Mouse (Mus musculus) thymus, postnatal 36 days (tissue): Measurements from ENCODE around the gene Gpr132.
A peak's percentile ranks its signal among the peaks of the same experiment; 100 is the strongest.

Source experiments
- DNase-seq, 2 experiments: peaks; one replicate each; pipeline ENCODE4 v3.0.0; 2022; ENCODE audit warnings: mixed read lengths in 2 of 2

The Gpr132 gene

DNA sequence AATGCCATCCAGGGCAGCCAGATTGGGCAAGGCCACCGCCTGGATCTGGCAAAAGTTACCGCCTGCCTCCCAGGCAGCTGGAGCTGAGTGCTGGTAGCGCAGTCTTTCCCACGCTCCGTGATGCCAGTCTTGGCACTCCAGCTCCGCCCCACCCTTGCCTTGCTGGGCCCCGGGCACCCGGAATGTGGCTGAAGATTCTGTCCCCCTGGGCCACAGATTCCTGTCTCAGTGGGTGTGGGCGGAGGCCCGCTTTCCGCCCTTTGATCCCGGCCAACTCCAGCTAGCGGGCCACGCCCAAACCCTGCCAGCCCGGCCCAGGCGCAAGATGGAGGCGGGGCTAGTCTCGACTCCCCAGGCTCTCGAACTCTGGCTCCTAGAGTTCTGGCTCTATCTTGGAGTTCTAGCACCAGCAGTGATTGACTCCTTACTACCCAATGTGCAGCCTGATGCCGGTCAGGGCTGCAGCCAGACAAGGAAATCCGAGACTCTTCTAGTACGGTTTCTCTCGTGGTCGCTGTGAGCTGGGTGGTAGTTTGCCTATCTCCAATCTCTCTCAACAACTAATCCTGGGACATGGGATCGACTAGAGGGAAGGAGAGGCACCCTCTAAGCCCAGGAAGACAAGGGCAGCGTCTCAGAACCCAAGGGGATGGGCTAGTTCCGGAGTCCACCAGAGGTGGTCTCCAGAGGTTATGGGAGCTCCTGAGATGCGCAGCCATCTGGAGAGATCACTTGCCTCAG, 8.5 kb upstream of the Gpr132 start:
- DNase-seq = peak; percentile 54 to 71

DNA sequence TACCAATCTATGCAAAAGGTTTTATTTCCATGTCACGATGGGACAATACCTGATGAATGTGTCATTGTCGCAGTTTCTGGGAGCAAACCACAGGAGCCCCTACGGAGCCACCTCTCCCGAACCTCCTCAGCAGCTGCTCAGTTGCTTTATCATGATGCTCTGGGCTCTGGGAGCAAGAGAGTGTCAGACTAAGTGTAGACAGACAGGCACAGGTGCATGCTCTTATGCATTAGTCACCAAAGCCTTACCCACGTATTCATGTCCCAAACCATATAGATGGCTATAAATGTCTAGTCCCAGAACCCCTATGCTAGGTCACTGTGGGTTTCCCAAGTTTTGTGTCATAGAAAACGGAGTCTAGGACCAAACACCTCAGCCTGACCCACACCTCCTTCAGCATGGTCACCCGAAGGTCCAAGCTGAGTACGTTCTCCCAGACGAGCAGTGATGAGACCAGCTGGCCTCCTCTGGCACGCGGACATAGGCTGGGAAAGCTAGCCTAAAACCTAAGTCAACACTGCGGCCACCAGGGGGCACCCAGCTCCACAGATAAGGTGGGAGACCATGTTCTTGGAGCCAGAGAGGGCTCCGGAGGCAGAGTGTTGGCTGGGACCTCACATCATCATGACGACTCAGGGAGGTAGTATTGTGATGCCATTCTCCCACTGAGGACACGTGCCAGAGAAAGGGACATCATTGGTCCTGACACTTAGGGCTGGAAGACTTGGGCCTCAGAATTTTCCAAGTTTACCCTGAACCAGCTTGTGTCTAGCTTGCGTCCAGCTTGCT, 7.4 kb upstream of the Gpr132 start:
- peak; percentile 86 to 90 for DNase-seq

DNA sequence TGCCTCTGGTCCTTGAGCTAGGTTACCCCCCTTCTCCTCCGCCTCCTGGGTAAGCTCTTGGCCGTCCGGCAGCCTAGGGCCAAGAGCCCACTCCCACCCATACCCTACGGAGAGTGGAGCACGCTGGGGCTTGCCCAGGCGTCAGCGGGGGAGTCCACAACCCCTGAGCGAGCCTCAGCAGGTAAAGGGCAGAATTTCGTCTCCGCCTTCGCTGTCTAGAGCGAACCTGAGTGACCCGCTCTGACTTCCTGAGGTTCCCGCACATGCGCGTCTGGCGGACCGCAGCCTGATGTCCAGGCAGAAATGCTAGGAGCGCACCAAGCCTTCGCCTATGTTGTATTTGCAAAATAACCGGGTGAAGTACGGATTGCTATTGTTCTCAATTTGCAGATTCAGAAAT, 6.2 kb upstream of the Gpr132 start:
- DNase-seq = no peak

DNA sequence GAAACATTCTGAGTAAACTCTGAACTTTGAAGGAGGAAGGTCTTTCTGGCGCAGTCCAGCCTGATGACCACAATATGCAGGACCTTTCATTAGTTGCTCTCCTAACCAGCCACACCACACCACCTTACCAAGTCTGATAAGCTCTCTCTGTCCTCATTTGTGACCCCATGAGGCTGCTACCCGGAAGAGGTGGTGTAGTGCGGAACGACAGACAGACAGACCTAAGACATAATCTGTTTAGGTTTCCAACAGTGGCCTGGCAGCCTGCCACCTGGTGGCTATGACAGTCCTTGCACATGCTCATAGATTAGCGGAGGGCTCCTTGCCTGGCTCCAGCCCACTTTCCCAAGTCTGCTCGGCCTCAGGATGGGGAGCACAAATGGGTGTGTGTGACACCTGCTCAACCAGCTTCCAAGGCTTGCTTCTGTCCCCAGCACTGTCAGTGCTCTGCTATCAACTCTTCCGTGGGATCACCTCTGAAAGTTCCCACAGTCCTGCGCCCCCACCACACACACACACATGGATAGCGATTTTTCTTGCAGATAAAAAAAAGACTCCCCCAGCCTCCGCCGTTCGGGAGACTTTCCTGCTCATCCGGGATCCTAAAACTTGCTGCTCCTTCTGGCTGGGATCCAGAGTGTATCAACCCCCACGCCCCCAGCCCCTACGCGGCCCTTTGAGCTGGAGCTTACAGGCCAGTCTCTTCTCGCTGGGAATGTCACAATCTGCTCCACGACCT, 5.6 kb upstream of the Gpr132 start:
- peak; percentile 79 to 81 for DNase-seq

DNA sequence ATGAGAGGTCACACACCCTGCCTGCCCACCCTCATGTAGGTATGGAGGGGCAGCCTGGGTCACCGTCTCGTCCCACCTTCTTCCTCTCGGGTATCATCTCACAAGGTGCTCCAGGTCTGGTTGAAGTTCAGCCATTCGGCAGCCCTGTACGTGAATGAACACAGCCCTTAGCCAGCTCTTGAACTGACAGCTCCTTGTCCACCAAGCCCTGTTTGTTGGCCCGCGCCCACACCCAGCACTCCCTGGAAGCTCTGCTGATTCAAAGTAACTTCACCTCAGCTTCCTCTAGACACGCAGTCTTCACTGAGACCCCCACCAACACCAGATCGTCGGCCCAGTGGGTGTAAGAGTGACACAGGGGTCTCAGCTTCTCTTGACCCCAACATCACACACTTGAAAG, 5.0 kb upstream of the Gpr132 start:
- DNase-seq = no peak

DNA sequence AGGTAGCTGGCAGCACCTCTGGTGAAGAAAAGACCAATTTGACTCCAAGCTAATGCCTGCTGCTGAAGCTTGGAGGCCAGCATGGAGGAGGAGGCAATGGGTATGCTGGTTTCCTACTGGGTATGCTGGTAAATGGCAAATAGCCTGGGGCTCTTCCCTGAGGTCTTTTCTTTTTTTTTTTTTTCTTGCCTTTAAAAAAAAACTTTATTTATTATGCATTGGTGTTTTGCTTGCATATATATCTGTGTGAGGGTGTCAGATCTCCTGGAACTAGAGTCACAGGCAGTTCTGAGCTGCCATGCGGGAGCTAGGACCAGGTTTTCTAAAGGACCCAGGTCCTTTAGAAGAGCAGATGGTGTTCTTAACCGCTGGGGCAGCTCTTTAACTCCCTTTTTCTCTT, 3.2 kb upstream of the Gpr132 start:
- DNase-seq = no peak

DNA sequence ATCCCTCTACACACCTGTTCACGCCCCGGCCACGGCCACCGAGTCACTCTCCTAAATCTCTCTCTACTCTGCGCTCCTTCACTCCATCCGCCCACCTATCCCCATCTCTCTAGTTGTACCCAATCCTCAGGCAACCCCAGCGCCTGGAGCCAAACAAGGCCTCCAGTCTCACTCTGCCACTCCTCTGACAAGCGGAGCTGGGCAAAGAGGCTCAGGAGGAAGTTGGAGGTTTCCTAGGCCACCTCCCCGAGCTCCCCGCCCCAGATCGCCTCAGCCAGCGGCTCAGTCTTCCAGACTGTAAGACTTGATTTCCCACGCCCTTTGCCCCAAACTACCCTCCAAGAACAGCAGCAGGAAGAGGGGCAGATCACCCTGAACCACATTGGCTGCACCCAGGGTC, 2.7 kb upstream of the Gpr132 start:
- DNase-seq = peak; percentile 67 to 69

DNA sequence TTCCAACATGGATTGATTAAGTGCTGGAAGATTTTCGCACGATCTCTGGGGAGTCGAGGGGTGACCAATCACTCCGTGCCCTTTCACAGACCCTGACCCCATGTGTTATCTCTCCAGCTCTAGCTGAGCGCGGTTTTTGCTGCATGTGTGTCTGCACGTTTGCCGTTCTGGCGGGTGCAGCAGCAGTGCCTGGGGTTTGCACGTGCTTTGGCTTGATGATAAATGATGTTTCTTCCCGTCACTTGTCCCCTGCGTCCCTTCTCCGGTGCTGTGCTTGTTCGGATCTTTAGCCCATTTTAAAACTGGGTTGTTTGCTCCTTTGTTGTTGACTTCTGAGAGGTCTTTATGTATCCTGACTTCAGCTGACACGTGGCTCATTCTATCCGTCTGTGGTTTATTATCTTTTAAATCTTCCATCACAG, 1.8 kb upstream of the Gpr132 start:
- DNase-seq = peak; percentile 60 to 71

DNA sequence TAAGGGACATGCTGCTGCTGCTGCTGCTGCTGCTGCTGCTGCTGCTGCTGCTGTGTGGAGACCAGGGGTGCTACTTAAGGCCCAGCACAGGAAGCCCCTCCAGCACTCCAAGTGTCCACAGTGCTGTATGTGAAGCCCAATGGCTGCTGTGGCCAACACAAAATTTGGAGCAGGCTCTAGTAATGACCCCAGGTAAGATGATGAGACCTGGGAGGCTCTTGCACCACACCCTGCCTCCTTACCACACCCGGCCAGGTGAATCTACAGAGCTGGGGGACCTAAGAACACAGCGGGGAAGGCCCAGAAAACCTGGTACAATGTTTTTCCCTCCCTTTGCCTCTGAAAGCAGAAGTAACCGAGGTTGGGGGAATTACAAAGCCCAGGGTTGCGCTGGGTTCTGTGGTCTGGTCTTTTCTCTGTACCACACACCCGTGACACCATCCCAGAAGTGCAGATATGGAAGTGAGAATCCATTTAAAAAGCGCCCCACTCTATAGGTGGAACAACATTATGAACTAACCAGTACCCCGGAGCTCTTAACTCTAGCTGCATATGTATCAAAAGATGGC, 838 bp downstream of the Gpr132 start:
- no peak for DNase-seq

DNA sequence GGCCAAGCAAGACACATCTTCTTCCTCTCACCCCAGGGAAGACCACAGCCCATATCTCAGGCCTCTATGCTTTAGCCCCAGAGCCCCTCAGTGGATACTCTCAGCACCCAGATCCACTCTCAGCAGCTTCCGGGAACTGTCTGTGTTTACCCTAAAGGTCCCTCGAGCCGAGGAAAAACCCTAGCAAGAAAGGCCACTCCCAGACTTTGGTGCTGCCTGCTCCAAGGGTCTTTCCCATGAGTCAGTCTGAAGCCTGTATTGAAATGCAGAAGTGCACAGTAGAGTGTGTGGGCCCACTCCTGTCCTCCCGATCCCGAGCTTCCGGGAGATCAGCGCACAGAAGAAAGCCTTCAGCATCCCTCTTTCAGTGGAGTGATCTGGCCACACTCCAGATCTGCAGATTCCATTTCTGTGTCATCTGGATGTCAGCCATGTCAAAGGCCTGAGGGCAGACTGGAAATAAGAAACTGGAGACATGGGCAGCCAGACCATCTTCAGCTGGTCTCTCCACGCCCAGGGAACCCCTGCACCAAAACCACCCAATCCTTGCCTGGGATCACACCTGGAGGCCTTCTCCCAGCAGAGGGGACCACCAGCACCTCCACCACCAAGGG, 1.5 kb downstream of the Gpr132 start:
- no peak for DNase-seq

DNA sequence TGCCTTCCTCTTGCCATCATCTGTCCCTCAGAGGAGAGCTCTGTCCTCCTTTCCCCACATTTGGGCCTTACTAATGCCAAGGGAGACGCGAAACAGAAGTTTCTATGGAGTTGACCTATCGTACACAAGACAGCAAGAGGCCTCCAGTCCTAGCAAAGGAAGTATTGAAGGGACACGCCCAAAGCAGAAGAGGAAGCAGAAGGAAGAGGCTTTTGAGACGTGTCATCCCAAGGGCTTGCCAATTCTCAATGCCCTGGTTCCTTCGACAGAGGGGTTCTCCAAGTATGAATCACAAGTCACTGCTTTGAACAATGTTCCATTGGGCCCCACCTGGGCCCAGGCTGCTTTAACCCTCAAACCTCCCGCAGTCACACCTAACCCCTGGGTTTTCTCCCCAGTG, 3.2 kb downstream of the Gpr132 start:
- DNase-seq = no peak

DNA sequence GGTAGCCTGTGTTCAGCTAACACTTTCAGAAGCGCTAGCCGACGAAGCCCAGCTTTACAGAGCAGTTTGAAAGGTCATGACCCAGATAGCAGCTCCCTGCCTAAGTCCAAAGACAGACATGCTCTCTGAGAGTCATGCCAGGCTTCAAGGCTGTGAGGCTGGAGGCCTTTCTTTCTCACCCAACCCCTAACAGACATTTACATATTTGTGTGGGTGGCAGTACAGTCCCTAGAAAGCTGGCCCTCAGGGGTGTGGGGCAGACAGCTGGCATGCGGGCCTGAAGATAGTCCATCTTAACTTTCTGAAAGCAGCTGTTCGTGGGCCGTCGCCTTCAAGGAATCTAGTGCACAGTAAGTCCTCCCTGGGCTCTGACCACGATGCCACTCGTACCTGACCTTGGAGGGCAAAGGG, 6.1 kb downstream of the Gpr132 start:
- no peak for DNase-seq

DNA sequence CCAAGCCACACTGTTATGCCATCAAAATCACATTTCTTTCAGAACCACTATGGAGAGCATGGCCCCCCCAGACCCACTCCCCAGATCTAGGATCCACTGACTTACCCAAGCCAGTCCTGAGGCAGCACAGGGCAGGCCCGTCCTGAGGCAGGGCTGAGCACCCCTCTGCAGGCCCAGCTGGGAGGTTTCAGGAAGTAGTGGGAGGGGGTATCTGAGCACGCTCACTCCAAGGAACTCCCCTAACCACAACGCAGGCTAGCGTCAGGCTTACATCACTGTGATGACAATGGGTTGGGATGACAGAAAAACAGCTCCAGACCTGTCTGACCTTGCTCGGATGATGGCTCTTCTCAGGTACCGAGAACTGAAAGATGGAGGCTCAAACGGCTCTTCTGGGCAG, 7.3 kb downstream of the Gpr132 start:
- peak; percentile 78 to 84 for DNase-seq

DNA sequence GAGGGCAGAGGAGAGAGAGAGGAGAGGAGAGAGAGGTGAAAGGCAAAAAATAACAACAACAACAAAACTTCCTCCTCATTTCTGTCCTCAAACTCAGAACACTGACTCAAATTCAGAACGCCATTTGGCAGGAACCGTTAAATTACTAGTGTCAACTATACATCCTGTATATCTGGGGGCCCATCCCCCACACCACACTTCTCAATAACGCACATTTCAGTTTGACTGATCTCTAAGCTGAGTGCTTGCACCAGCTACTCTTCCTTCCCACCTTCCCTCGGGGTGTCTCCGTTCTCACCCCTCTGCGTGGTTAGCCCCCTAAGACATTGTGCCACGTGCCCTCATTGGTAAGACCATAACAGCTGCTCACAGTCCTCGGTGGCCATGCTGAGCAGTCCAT, 8.1 kb downstream of the Gpr132 start:
- peak; percentile 86 to 89 for DNase-seq

DNA sequence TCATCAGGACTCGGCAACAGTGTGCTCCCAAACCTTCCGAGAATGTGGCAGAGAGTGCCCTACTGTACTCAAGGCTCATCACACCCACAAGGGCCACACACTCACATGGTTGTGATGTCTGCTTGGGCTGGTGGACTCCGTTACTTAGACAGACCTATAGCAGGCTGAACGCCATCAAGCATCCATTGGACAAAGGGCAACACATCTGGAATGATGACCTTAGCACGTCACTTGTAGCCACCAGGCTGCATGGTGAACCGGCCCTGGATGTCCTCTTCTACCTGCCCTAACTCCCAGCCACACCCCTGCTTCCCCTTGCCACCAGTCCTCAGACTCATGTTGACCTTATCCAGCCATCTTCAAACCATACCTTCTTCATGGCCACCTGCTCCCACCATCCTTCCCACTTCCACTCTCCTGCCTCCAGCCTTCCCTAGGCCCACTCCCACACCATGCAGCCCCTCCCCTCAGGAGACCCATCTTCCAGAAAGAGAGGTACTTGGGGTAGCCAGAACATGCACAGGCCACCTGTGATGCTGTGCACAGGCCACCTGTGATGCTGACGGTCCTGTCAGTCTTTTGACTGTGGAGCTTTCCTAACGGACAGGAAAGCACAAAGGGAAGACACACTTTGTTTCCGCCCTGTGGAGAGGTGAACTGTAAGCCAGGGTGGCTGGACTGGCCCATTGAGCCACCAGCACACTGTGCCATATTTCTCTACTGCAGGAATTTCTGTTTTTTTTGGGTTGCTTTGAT, 9.3 kb downstream of the Gpr132 start:
- DNase-seq = peak in 1 of 2 experiments; percentile 26

DNA sequence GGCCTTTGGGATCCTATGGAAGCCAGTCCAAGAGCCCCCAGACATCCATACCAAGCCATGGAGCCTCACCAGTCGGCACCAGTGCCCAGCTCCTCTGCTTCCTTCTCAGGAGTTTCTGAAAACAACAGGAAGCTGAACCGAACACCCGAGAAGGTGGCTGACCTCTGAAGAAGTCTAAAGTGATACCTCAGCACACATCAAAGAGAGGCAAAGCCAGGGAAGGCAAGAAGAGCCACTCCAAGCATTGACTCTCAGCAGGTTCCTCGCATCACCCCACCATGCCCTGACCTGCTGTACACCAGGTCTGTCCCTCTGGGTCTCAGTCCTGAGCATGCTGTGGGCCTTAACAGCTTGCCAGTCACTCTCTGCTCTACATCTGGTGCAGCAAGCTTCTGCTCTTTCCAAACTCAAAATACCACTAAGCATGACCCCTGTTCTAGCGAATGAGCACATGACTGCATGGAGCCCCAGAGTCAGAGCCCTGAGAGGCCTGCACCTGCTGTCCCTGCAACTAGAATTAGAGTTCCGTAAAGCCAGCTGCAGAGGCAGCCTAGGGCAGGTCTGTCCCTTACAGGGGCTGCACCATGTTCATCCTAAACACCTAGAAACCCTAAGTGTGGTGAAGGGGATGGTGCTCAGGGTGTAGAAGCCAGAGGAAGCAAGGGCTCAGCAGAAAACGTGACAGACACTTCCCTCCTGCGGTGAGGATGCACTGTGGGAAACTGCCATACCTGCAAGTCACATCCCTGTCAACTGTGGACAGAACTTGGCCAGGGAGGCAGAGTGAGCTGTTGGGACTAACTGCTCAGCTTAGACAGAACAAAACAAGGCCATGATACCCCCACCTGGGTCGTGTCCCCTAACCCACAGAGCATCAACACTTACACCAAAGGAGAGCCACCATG, 10.8 kb downstream of the Gpr132 start:
- peak in 1 of 2 experiments; percentile 42 for DNase-seq

DNA sequence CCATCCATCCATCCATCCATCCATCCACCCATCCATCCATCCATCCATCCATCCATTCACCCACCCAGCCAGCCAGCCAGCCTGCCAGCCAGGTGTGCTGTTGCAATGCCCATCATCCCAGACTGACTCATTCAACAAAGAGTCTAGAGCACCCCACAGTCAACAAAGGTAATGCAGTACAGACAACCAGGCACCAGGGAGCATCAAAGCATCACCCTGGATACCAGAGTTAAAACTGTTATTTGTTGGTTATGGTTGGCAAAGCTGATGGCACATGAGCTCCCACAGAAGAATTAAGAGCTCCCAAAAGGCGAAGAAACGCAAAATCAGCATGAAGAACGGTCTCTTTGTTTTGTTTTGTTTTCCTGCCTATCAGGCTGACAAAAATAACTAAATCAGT, 11.7 kb downstream of the Gpr132 start:
- no peak for DNase-seq

DNA sequence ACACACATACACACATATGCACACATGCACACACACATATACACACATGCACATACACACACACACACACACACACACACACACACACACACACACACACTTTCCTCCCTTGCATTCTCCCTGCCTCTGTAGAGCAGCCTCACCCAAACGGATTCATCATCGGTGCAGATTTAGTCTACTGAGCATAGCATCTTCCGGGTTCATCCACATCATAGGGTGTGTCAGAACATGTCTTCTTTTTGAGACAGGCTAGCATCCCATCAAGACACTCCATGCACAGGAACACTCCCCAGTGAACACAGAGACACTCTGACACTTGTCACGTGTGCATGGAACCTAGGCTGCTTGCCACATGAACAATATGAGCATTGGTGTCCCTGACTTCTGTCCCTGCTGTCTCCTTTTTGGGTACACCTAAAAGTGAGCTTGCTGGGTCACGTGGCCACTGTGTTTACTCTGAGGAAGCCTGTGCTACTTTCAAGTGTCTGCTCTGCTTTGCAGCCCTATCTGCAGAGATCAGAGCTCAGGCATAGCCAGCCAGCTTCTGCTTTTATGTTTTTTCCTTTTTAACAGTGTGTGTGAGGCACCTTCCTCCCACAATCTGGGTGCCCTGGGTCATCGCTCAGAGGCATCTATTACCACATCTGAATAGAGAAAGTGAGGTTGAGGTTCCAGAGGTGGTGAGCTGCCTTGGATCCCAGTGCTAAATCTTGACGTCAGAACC, 13.3 kb downstream of the Gpr132 start:
- peak; percentile 66 to 77 for DNase-seq

DNA sequence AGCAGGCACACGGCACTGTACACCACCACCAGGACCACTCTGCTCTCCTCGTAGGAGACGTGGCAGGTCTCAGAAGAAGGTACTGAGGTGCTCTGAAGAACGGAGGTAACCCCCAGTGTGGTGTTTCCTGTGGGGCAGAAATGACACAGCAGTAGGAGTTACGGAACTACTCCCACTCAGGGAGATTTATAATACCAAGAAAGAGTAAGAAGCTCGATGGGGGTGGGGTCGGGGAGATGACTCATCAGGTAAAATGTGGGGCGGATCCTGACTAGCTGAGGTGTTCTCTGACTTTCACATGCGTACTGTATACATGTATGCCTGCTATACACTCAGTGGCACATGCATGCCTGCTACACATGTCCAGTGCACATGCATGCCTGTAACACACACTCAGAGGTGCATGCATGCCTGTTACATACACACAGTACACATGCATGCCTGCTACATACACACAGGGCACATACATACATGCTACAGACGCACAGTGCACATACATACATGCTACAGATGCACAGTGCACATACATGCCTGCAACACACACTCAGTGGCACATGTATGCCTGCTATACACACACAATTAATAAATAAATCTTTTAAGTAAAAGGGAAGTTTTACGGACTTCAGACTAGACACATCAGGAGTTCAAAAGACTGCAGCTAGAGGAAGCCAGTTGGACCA, 14.8 kb downstream of the Gpr132 start:
- DNase-seq = peak in 1 of 2 experiments; percentile 3

DNA sequence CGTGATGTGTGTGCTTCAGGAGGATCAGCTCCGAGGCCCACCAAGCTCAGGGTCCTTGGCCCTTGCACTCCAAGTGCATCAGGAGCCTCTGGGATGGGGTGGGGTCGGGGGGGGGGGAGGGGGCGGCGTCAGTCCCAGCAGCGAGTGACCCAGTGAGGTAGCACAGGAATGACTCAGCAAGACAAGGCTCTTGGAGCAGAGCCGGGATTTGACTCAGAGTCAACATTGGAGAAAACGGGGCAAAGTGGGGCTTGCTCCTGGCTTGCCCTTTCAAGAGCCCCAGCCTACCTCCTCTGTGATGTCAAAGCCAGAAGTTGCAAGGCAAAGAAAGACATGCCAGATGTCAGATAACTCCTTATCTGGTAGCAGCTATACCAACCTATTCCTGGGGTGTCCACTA, 16.9 kb downstream of the Gpr132 start:
- DNase-seq = no peak
